Mouse (Mus musculus): ENCODE measurements around the gene Frmd4a. TPM values are rescaled to one million over a fixed set of nuclear protein-coding genes. Genes with fewer than 3 reads are reported as not detected.

Gene Frmd4a
- polyA plus RNA-seq, 1 experiment from 2014 or later, result 3.8 TPM

DNA sequence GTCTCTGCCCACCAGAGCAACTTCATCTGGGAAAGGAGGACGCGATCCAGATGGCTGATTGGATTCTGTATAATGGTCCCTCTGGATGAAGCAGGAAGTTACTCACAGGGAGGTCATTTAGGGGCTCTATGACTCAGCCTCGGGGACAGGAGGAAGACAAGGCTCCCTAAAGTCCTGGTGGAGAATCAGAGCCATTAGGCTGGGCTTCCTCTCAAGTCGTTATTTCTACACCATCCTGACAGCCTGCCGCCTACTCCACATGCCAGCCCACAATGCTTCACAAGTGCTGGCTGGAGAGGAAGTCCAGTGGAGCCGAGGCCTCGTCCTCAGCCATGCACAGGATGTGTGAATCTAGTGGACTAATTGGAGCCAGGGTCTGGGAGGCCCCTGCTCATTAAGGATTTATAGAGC is 537.7 kb downstream of the Frmd4a start:
- H3K4me1 ChIP-seq (replicated peaks; ENCODE audit: control insufficient read depth, insufficient read depth), result 0 out of 2 replicates have a peak, but pooled peaks cover 11% of the 10 kb centered on the region
- no peak overlapping the region for H3K9ac ChIP-seq (ENCODE audit: low read length)
- H3K36me3 ChIP-seq (ENCODE audit: control insufficient read depth, insufficient read depth, low read length), result no peaks in the 10 kb centered on the region
- no peaks in the 10 kb centered on the region for H3K27me3 ChIP-seq (ENCODE audit: control insufficient read depth, insufficient read depth, low read length)
- no peak overlapping the region for H3K4me2 ChIP-seq (replicated peaks; ENCODE audit: low read depth)
- no peak for ATAC-seq (ENCODE audit: low FRiP score, low TSS enrichment)
- no peak for DNase-seq (ENCODE audit: low spot score)
- whole genome bisulfite sequencing, result 42% methylated on average over 7 of the region's 7 CpGs
- no peak overlapping the region for H3K4me3 ChIP-seq (ENCODE audit: low read depth, low read length)
- H3K9me3 ChIP-seq (ENCODE audit: control insufficient read depth, low read length), result no peaks in the 10 kb centered on the region
- H3K27ac ChIP-seq (replicated peaks), result no peak overlapping the region
- TF ChIP-seq EP300 (optimal IDR thresholded peaks at IDR 0.05), result no peak
- TF ChIP-seq CTCF (IDR thresholded peaks at IDR 0.05; ENCODE audit: low read depth), result no peak

DNA sequence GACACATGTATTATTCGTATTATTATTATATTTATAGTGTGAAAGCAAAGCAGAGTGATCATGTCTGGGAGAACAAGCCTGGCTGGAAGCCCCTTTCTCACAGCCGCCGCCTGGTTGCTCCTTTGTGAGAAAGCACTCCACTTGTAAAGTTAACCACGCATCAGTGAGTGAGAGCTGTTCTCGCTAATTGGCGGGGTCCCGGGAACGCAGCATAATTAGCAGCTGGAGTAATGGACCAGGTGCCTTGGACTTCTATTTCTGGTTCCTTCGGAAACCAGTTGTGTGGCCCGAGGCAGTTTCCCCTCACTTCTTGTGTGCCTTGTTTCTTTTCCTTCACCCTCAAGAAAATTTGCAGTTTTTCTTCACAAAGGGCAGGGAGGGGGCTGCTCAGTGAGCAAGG is 538.7 kb downstream of the Frmd4a start:
- Histone ChIP-seq H3K4me1 (replicated peaks; ENCODE audit: control insufficient read depth, insufficient read depth) (peaks cover 14% of the 10 kb centered on the region; the same call in 1 of the 2 replicates), H3K36me3 (ENCODE audit: control insufficient read depth, insufficient read depth, low read length) (no peaks in the 10 kb centered on the region), H3K27ac (replicated peaks) (peak overlapping the region; percentile 69; the same call in 1 of the 2 replicates), H3K9ac (ENCODE audit: low read length) (no peak overlapping the region), H3K4me2 (replicated peaks; ENCODE audit: low read depth) (no peak overlapping the region), H3K9me3 (ENCODE audit: control insufficient read depth, low read length) (no peaks in the 10 kb centered on the region), H3K4me3 (ENCODE audit: low read depth, low read length) (no peak overlapping the region), H3K27me3 (ENCODE audit: control insufficient read depth, insufficient read depth, low read length) (no peaks in the 10 kb centered on the region)
- ATAC-seq (ENCODE audit: low FRiP score, low TSS enrichment) (no peak), DNase-seq (ENCODE audit: low spot score) (no peak)
- WGBS, result 77% methylated on average over 10 of the region's 10 CpGs
- TF ChIP-seq EP300 (optimal IDR thresholded peaks at IDR 0.05) (no peak), CTCF (IDR thresholded peaks at IDR 0.05; ENCODE audit: low read depth) (no peak)

DNA sequence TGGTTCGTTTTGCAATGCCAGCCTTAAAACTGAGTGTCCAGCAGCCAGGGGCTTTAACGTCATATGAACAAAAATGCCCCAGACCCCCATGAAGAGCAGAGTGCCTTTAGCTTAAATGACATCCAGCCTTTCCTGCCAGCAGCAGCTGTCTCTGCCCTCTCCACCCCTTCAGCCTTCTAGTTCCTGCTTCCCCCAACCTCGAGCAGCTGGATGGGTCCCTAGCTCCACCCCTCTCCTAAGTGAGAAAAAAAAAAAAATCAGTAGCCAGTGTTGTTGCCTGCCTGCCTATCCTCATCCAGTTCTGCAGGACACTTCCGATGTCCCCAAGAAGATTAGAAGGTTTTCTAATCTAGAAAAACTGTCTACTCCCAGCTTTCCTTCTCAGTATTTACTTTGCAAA is 539.5 kb downstream of the Frmd4a start:
- TF ChIP-seq CTCF (IDR thresholded peaks at IDR 0.05; ENCODE audit: low read depth), result no peak
- TF ChIP-seq EP300 (optimal IDR thresholded peaks at IDR 0.05), result no peak
- no peak overlapping the region for H3K9ac ChIP-seq (ENCODE audit: low read length)
- no peaks in the 10 kb centered on the region for H3K36me3 ChIP-seq (ENCODE audit: control insufficient read depth, insufficient read depth, low read length)
- no peak overlapping the region for H3K4me2 ChIP-seq (replicated peaks; ENCODE audit: low read depth)
- H3K4me1 ChIP-seq (replicated peaks; ENCODE audit: control insufficient read depth, insufficient read depth), result peaks cover 14% of the 10 kb centered on the region; the same call in 1 of the 2 replicates
- 41% methylated on average over 4 of the region's 4 CpGs for WGBS
- no peaks in the 10 kb centered on the region for H3K9me3 ChIP-seq (ENCODE audit: control insufficient read depth, low read length)
- H3K4me3 ChIP-seq (ENCODE audit: low read depth, low read length), result no peak overlapping the region
- H3K27ac ChIP-seq (replicated peaks), result peak overlapping the region; percentile 69
- H3K27me3 ChIP-seq (ENCODE audit: control insufficient read depth, insufficient read depth, low read length), result no peaks in the 10 kb centered on the region
- DNase-seq (ENCODE audit: low spot score) (no peak), ATAC-seq (ENCODE audit: low FRiP score, low TSS enrichment) (no peak)

DNA sequence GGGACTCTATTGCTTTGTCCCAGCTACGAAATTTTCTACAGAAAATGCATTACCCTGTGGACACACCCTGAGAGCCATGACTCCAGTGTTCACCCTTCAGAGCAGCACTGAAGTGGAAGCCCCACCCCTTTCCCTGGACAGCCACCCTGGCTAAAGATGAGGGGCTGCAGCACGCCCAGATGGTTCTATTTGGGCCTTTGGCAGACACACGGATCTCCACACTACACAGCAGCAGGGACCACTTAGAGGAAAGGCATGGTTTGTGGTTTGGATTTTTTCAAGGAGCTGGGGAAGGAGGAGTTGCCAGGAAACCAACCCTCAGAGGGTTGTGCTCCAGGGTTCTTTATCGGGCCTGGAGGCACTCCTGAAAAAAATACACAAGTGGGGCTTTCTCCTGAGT is 539.9 kb downstream of the Frmd4a start:
- no peak overlapping the region for H3K4me2 ChIP-seq (replicated peaks; ENCODE audit: low read depth)
- ATAC-seq (ENCODE audit: low FRiP score, low TSS enrichment), result no peak
- peaks cover 14% of the 10 kb centered on the region; the same call in 1 of the 2 replicates for H3K4me1 ChIP-seq (replicated peaks; ENCODE audit: control insufficient read depth, insufficient read depth)
- 22% methylated on average over 4 of the region's 4 CpGs for WGBS
- DNase-seq (ENCODE audit: low spot score), result no peak
- H3K9ac ChIP-seq (ENCODE audit: low read length), result no peak overlapping the region
- no peaks in the 10 kb centered on the region for H3K36me3 ChIP-seq (ENCODE audit: control insufficient read depth, insufficient read depth, low read length)
- no peaks in the 10 kb centered on the region for H3K9me3 ChIP-seq (ENCODE audit: control insufficient read depth, low read length)
- no peaks in the 10 kb centered on the region for H3K27me3 ChIP-seq (ENCODE audit: control insufficient read depth, insufficient read depth, low read length)
- TF ChIP-seq EP300 (optimal IDR thresholded peaks at IDR 0.05), result no peak
- no peak for TF ChIP-seq CTCF (IDR thresholded peaks at IDR 0.05; ENCODE audit: low read depth)
- peak overlapping the region; percentile 97; the same call in 1 of the 2 replicates for H3K27ac ChIP-seq (replicated peaks)
- H3K4me3 ChIP-seq (ENCODE audit: low read depth, low read length), result no peak overlapping the region

DNA sequence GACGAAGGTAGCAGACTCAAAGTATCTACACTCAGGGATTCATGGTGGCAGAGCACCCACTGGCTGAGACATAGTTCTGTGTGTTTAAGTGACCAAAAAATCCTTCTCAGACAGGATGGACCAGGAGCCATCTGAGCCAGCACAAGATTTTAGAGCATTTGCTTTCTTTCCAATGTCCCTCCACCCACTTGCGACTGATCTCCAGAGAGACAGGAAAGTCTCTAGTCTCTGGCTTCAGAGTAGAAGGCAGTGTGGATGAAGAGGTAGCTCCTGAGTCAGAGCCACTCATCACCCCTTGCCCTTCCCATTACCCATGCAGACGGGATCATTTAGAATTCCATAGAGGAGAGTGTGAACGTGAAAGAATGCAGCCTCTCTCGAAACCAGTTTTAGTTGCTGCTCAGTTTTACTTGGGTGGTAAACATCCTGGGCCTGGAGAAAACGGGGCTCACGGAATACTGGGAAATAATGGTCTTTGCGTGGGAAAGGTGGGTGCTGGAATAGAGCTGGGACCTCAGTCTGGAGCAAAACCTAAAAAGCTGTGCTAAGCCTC is 541.2 kb downstream of the Frmd4a start:
- Histone ChIP-seq H3K9ac (ENCODE audit: low read length) (peak overlapping the region; percentile 69), H3K36me3 (ENCODE audit: control insufficient read depth, insufficient read depth, low read length) (no peaks in the 10 kb centered on the region), H3K4me2 (replicated peaks; ENCODE audit: low read depth) (peak overlapping the region; percentile 73), H3K4me1 (replicated peaks; ENCODE audit: control insufficient read depth, insufficient read depth) (peaks cover 17% of the 10 kb centered on the region), H3K4me3 (ENCODE audit: low read depth, low read length) (peak overlapping the region; percentile 58), H3K27me3 (ENCODE audit: control insufficient read depth, insufficient read depth, low read length) (no peaks in the 10 kb centered on the region), H3K9me3 (ENCODE audit: control insufficient read depth, low read length) (no peaks in the 10 kb centered on the region), H3K27ac (replicated peaks) (peak overlapping the region; percentile 97)
- no peak for ATAC-seq (ENCODE audit: low FRiP score, low TSS enrichment)
- WGBS, result 15% methylated on average over 8 of the region's 8 CpGs
- TF ChIP-seq EP300 (optimal IDR thresholded peaks at IDR 0.05), result no peak
- TF ChIP-seq CTCF (IDR thresholded peaks at IDR 0.05; ENCODE audit: low read depth), result no peak
- DNase-seq (ENCODE audit: low spot score), result no peak

DNA sequence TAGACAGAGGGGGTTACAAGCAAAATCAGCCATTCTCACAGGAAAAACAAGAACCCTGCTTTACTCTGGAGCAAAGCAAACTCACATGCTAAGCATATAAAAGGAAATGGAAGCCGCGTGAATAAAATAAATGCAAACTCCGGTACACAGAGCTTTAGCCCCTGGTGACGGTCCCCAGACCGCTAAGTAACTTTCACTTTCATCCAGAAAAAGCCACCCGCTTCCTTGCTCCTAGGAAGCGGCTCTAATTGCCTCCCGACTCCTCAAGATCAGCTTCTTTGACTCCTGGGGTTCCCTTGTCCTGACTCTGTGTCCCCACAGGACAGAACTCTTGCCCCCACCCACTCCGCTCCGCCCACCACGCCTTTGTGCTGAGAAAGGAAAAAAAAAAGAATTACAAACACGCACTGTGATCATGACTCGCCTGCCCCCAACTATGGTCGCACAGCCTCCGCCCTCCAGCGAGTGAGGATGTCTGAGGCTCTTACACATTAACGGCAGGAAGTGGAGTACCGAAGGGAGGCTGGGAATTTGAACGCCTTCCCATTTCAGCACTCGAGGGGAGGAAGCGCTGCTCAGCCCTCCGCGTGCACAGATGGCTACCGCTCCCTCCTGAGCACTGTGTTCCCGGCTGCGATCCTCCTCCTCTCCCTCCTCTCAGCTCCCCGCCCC is 541.8 kb downstream of the Frmd4a start:
- 0% methylated on average over 27 of the region's 27 CpGs for WGBS
- Histone ChIP-seq H3K36me3 (ENCODE audit: control insufficient read depth, insufficient read depth, low read length) (no peaks in the 10 kb centered on the region), H3K4me2 (replicated peaks; ENCODE audit: low read depth) (peak overlapping the region; percentile 73), H3K9ac (ENCODE audit: low read length) (peak overlapping the region; percentile 69), H3K27ac (replicated peaks) (peak overlapping the region; percentile 97), H3K4me3 (ENCODE audit: low read depth, low read length) (peak overlapping the region; percentile 58), H3K27me3 (ENCODE audit: control insufficient read depth, insufficient read depth, low read length) (no peaks in the 10 kb centered on the region), H3K4me1 (replicated peaks; ENCODE audit: control insufficient read depth, insufficient read depth) (peaks cover 17% of the 10 kb centered on the region), H3K9me3 (ENCODE audit: control insufficient read depth, low read length) (no peaks in the 10 kb centered on the region)
- DNase-seq (ENCODE audit: low spot score), result peak; percentile 76
- ATAC-seq (ENCODE audit: low FRiP score, low TSS enrichment), result peak; percentile 82
- TF ChIP-seq CTCF (IDR thresholded peaks at IDR 0.05; ENCODE audit: low read depth) (no peak; the same call in 1 of the 2 replicates), EP300 (optimal IDR thresholded peaks at IDR 0.05) (no peak)

Data from stomach, postnatal 0 days (tissue).